Mouse (Mus musculus) adrenal gland, postnatal 10 days (tissue): ENCODE data around the gene Atg4c. TPM values are rescaled to one million over a fixed set of nuclear protein-coding genes. Genes with fewer than 3 reads are reported as not detected.

Experiments
- DNase-seq: peaks from one replicate; pipeline ENCODE4 v3.0.0; 2021; ENCODE audit warnings: mixed read lengths
- total RNA-seq, 2 experiments: library from RNA; stranded (reverse); gene quantifications; 2 replicates each; pipeline ENCODE4 v1.2.3; 2021

Atg4c gene
- total RNA-seq, 2 experiments from 2014 or later: 11.6 to 12.8 TPM

DNA sequence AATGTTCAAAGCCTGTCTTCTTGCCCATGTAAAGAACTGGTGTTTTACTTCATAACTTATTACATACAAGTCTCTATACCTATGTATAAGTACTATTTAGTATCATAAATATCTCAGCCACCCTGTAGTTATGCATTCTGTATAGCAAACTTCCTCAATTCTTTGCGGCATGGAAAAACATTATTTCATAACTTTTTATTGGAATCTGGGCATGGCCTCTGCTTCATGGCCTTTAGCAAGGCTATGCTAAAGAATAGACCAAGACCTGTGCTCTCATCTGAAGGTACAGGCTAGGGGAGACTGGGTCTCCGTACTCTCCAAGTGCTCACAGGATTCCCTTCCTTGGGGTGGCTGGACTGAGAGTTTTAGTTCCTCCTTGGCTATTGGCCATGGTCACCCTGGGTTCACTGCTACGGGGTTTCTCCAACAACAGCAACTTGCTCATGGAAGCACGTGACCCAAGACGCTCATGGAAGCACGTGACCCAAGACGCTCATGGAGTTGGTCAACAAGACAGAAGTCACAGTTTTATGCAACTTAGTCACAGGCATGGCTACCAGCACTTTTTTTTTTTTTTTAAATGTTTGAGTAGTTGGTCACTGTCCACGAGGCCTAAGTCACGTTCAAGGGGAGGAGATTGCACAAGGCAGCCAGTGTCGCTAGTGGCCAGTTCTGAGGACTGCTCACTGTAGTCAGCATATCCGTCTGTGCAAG, 7.2 kb upstream of the Atg4c start:
- no peak for DNase-seq

DNA sequence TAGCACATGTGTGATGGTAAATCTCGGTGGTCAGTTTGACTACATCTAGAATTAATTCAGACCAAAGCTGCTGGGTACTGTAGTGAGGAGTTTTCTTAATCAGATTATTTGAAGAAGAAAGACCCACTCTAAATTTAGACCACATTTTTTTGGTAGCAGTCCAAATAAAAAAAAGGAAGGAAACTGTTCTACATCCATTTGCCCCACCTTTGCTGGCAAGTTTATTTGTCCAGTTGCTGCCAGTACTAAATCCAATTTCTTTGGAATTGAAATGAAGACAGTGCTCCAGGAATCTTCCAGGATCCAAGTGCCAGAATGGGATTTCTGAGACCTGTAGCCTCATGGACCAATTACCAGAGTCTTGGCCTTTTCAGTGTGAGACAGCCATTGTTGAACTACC, 1.1 kb upstream of the Atg4c start:
- no peak for DNase-seq

DNA sequence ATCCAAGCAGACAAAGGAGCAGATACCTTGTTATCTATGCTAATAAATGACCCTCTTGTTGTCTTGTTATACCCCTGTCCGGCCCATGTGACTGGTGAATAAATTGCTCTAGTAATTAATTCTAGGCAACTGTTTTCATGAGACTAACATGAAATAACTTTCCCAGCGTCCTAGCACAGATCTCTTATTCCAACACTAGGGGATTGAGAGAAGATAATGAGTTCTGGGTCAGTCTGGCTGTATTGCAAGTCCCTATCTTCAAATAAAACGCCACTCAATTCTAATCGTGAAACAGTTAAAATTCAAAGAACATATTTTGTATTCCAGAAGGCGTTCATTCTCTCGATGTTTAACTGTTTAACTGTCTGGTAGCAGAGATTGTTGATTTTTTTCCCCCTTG, 520 bp upstream of the Atg4c start:
- no peak for DNase-seq

DNA sequence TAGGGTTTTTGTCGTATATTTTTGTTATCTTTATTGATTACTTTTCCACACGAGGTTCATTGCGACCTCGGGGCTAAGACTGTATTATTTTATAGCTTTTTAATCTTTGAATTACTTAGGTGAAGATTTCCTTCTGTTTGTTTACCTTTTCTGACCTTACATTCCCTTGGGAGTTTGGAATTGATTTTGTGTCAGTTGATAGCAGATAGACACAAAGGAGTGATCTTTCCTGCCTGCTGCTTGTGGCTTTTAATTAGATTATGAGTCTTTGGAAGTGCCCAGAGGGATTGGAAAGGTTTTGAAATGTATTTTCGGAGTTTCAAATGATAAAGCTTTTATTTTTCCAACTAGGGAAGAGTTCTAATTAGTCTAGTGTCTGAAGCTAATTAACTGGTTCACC, 1.1 kb downstream of the Atg4c start:
- DNase-seq: no peak

DNA sequence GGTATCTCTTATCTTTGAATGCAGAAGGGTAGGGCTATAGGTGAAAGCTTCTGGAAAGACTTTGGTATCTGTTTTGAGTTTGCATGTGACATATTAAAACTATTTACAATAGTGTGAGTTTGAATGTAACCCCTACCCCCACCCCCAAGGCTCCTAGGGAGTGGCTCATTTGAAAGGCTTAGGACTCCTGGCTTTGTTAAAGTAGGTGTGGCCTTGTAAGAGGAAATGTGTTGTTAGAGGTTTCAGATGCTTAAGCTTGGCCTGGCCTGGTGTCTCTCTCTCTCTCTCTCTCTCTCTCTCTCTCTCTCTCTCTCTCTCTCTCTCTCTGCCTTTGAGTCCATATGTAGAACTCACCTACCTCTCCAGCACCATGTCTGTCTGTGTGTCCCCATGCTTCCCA, 5.0 kb downstream of the Atg4c start:
- no peak for DNase-seq

DNA sequence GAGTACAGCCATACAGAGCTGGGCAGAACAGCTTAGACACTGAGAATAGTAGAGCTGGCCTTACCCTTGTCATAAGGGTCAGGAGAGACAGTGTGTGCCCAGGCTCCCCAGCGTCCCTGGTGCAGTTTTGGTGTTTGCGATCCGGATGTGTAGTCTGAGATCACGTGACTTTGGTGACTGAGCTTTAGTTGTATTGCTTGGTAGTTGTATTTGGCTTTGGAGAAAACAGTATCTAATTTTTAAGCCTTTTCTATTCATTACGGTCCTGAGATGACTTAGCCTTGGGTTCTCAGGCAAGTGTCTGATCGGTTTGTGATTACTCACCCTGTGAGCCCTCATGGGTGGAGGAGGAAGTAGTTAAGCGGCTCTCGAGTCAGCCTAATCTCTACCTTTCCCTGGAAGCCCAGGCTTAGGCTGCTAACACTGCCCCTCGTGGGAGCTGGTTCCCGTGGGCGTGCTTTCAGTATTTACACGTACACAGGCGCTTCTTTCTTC, 6.1 kb downstream of the Atg4c start:
- DNase-seq: no peak

DNA sequence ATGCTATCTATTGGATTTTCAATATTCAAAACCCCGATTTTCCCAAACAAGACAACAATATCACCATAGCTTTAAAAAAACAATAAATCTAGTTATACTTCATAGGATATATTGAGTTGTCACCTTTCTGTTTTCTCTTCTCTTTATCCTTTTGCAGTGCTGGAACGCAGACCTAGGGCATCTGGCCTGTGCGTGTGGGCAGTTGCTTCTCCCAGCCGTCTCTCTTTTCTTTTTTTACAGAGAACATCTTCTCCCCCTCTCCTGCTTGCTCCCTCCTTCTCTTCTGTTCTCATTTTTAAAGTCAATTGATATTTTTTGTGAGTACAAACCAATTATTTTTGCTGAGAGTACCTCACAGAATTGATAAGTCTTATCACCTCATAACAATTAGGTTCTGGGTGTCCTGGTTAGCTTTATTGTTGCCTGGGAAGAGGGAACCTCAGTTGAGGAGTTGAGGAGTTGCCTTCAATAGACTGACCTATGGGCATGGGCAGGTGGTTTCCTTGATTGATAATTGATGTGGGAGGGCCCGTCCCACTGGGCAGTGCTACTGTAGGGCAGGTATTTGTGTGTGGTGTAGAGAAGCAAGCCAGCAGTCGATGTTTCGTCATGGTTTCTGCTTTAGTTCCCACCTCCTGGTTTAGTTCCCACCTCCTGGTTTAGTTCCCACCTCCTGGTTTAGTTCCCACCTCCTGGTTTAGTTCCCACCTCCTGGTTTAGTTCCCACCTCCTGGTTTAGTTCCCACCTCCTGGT, 6.8 kb downstream of the Atg4c start:
- no peak for DNase-seq

DNA sequence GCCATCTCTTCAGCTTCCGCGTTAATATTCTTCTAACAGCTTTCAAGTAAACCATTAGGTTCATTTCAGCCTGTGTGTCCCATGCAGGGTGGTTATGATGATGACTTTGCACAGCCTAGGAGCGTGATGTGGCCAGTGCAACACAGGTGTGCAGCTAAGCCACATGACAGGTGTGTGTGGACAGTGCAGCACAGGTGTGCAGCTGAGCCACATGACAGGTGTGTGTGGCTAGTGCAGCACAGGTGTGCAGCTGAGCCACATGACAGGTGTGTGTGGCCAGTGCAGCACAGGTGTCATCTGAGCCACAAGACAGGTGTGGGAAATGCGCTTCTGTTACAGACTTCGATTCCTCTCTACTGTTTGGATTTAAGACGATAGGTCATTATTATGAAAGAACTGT, 12.0 kb downstream of the Atg4c start:
- DNase-seq: no peak

DNA sequence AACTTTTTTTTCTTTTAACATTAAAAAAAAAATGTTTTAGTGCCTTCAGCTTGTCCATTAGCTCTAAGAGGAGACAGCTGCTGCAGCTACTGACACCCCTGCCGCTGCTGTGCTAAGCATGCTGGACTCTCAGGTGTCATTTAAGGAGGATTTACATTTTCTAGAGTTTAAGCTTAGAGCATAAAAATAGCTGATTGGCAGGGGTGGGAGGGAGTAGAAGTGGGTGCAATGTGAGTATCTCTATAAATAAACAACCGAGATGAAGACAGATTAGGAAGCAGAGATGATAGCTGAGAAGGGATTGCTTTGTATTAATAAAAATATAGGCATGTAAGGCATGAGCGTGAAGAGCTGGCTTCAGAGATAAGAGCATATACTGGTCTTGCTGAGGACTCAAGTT, 12.6 kb downstream of the Atg4c start:
- no peak for DNase-seq

DNA sequence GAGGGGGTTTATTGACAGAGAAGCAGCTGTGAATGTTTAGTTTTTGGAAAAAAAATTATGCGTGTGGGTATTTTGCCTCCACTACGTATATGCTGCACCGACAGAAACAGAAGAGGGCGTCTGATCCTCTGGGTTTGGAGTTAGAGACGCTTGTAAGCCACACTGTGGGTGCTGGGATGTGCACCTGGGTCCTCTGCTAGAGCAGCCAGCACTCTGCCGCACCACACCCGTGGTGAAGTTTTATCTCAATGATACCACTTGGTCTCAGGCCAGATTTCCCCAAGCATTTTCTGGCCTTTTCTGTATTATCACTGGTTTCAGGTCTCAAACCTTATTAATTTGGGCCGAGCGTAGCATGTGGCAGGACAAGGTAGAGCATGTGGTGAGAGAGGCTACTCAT, 16.4 kb downstream of the Atg4c start:
- no peak for DNase-seq

DNA sequence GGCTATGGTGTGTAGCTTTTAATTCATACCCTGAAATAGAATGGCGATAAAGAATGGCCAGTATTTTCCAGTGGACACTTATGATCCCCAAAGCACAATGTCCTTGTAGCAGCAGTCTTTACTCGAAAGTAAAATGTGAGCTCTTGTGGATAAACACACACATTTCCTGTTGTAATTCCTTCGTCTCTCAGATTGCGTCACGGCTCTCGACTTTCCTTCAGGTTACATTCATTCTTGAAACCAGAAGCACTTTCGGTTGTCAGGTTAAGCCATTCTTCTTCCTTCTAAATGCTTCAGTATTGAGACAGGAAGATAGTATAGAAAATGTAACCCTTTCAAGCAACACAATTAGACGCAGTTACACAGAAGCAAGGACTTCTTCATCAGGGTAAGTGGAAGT, 17.9 kb downstream of the Atg4c start:
- no peak for DNase-seq

DNA sequence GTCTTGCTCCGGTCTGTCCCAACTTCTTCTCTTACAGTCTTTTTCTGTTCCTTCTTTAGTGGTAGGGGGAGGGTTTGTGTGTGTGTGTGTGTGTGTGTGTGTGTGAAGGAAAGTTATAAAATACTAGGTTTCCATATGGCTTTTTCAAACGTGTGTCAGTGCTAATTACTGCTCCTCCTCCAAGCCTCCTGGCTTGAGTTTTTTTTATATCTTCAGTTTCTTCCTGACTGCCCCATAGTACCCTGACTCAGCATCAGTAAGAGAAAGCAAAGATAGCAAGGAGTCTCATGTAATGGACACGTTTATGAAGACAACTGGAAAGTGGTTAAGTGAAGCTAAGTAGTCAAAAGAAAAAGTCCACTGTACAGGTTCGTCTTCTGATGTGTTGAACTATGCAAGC, 19.4 kb downstream of the Atg4c start:
- DNase-seq: no peak

DNA sequence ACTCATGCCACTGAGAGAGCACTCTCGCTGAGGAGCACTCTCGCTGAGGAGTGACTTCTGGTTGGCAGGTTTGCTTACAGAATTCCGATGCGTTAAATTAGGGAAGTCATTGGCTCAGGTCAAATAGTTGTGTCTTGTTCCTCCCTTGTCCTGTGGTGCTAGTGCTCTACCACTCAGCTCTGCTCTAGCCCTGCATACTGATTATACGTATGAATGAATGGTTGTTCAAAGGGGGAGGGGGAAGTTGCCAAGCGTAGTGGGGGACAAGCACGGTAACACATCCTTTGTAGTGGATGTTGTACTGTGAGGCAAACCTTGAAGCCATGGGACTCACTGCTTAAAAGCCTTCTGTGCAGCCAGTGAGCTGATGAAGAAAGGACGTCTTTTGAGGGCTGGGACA, 28.5 kb downstream of the Atg4c start:
- DNase-seq: no peak

DNA sequence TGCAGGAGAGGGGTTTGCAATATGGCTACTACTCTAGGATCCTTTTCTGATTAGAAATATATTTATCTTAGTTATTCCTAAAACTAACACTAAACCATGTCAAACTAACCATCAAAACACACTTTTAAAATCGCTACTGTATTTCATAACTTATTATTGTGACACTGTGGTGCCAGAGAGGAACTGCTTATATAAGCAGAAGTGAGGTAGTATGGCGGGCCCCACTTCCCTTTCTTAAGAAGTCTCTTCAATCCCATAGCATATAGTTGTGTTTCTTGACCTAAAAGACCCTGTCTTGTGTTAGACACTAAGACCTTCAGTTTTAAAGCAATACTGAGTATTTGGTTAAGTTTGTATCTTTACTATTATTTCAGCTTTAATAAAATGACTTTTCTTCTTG, 31.1 kb downstream of the Atg4c start:
- DNase-seq: no peak

DNA sequence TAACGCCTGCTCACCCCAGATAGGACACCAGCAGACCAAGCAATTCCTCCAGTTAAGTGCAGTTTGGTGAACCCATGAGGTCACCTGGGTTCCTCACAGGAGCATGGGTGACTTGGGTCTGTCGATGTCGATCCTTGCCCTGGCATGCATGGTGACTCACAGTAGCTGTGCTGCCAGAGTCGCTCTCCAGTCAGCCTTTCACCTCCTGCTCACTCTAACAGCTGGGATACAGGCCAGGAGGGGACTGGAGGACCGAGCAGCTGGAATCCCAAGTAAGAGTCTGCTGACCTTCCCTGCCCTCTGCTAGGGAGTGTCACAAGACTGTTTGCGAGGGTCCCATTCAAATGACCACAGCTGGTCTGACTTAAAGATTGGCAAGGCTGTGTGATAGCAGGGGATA, 33.5 kb downstream of the Atg4c start:
- no peak for DNase-seq

DNA sequence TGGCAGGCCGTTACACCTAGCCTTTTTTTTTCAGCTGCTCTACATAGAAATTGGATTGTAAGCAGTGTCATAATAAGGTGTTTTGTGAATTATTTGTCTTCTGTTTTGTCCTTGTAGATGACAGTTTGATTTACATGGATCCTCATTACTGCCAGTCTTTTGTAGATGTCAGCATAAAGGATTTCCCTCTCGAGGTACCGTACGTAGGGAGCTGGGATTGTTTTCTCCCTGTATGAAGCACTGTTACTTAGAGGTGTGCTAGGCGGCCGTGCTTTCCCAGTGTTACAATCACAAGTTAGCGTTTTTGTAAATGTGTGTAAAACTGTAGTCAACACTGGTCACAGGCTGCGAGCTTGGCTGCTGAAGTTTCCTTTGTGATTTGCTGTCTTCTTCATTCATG, 35.6 kb downstream of the Atg4c start:
- DNase-seq: no peak

DNA sequence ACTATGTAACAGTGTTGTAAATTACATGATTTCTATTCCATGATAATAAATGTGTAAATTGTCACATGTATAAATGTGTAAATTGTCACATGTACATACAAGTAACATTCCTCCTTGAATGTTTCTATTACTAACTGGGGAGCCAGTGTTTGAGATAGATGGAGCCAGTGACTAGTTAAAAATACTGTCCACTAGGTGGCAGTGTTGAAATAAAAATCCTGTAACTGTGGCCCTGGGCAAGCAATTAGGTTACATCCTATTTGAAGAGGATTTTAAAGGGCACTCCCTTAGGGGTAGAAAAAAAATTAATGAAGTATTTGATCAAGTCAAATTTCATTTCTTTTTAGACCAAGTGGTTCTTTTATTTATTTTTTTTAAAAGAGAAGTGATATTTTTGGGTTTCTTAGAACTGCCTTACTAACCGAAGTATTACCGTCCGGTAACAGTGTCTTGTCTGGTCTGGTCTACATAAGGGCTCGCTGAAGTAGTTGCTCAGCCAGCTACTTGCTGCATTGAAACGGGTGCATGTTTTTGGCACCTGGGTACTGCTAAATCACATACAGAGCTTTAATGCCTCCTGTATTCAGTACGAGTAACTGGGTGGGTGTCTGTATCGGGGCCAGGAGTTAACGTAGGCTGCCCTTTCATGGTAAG, 41.6 kb downstream of the Atg4c start:
- peak; percentile 19 for DNase-seq

DNA sequence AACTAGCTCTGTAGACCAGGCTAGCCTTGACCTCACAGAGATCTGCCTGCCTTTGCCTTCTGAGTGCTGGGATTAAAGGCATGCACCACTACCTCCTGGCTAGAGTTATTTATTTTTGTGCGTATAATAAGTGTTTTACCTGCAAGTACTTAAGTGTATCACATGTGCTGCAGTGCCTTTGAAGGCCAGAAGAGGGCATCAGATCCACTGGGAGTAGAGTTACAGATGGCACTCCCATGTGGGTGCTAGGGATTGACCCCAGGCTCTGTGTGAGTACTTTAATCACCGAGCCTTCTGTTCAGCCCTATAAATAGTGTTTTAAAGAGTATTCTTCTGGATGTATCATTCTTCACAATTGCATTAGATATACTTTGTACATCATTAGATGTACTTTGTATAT, 44.6 kb downstream of the Atg4c start:
- DNase-seq: no peak

DNA sequence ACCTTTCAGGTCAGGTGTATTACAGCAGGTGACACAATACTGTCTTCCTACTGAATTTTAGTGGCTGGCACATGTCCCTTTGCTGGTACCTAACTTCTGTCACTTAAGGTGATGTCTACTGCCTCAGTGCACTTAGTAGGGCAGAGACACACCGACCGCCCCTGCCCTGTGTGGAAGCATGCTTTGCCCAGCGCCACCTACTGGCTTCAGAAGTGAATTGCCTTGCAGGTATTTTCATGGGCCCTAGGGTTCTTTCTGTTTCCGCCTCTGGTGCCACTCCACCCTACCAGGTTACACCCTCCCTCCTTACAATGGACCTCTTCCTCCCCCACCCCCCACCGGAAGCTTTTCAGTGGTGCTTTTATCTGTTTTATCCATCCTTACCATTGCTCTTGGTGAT, 47.9 kb downstream of the Atg4c start:
- DNase-seq: no peak

DNA sequence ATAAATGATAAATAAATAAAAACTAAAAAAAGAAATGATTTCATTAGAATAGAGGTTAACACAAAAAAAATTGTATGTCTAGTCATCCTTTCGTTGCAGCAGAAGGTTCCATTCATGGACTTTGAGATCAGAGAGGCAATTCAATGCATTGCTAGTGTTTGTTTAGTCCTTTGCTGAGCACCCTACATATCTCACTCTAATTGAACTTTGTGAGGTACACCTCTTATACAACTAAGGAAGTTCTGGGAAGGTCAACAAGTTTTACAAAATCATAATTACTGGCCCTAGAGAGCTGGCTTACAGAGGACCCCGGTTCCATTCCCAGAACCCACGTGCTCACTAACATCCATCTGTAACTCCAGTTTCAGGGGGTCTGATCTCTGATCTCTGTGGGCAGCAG, 55.6 kb downstream of the Atg4c start:
- no peak for DNase-seq

DNA sequence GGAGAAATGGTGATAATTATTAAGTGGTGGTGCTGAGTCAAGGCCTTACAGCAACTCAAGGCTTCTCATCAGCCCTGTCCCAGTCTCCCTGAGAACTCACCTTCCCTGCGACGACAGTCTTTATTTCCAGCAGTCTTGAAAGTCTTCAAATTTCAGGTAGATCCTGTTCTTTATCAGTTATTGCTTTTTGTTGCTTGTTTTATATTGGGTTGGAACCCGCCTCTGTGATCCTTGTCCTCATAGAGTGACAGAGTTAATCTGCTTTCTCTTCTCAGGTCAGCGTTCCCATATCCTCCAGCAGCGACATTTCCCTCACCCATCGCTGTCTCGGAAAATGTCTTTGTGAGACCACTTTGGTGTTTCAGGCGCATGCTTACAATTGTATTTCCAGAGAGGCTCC, 56.1 kb downstream of the Atg4c start:
- no peak for DNase-seq

DNA sequence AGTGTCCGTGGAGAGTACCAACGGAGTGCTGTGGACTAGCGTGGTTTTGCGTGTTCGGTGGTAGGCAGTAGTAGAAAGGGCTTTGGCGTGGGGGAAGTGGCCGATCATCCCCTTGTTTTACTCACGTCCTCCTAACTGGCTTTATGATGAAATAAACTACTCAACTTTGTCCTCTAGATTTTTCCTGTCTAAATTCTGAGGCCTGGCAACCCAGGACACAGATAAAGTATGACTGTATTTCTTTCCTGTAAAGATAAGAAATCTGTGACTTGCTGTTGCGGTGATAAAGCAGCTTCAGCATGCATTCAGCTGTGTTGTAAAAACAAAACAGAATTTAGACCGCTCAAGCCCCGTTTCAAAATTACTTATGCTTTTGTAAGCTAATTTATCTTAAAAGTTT, 59.2 kb downstream of the Atg4c start:
- no peak for DNase-seq

DNA sequence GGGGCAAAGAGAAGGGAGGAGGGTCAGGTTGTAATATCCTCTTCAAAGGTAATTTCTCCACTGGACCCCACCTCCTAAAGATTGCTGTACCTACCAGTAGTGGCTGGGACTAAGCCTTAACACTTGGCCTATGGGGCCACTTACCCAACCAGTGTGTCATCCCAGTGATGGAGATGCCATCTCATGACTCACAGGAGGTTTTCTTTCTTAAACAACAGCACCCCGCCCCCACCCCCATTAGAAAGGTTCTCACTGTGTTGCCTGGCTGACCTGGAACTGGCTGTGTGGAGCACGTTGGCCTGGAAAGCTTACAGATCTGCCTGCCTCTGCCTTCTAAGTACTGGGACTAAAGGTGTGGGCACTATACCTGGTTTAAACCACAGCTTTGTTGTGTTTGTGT, 69.5 kb downstream of the Atg4c start:
- no peak for DNase-seq

DNA sequence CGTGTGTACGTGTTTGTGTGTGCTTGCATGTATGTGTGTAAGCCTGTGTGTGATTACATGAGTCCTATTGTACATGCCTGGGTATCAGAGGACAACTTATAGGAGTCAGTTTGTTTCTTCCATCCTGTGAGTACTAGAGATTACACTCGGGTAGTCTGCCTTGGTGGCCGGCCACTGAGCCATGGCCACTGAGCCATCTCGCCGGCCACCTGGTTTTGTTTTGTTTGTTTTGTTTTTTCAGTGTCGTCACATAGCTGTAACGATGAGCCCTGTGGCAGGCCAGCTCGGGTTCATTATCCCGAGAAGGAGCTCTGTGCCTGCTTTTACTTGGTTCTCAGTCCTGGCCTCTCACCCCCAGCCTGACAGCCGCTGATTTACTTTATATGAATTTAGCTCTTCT, 69.9 kb downstream of the Atg4c start:
- no peak for DNase-seq
